Mouse (Mus musculus) left cerebral cortex, postnatal 25 days (tissue): ENCODE measurements around the gene Cfap221. TPM values are rescaled to one million over a fixed set of nuclear protein-coding genes. Genes with fewer than 3 reads are reported as not detected.
A peak's percentile ranks its signal among the peaks of the same experiment; 100 is the strongest.

Experiments
- DNase-seq, 2 experiments: peaks; one replicate each; pipeline ENCODE4 v3.0.0; 2022; ENCODE audit warnings: low spot score in 2 of 2, mixed read lengths in 1 of 2
- intact Hi-C: fragments of 180-260 bp; cut with DNase I; formaldehyde crosslinking; loops from one replicate; pipeline ENCODE4 v1.15.1; 2025
- total RNA-seq, 2 experiments: library from RNA; stranded (reverse); gene quantifications; 2 replicates each; pipeline ENCODE4 v1.2.3; 2021

The Cfap221 gene
- total RNA-seq, 2 experiments from 2014 or later: 0.57 to 0.69 TPM

DNA sequence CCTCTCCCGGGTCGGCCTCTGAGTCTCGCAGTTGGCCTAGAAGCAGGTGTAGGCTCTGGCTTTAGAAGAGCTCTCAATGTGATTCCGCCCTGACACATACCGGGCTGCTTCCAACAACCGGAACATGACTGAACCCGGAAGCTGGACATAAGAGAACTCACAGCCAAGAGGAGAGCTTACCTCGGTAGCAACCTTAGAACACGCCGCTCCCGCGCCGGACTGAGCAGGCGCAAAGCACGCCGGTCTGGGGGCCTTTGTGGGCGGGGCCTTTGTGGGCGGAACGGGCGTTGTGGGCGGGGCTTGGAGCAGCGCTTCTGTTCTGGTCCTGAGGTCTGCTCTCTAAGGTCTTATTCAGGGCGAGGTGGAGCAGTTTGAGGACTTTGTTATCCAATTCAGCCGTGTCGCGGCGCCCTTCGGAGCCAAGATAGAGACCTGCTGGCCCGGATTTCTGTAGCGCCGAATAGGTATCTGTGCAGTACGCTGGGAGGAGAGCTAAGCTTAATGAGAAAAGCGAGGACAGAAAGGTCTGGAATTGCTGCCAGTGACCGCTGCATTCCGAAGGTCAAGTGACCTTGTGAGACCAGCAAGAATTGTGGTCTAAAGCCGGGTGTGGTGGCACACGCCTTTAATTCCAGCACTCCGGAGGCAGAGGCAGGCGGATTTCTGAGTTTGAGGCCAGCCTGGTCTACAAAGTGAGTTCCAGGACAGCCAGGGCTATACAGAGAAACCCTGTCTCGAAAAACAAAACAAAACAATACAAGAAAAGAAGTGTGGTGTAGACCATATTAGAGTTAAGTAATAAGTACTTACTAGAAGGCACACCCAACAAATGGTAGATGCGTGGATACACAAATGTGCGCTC, 83.8 kb downstream of the Cfap221 start, which contains the start of gene Tmem177:
Tmem177 (minus strand) TSS at position 256 of the 862 bp plus-strand sequence.
- peak; percentile 91 to 92 for DNase-seq
- intact Hi-C loops: loop anchor here (5.0 kb wide), 1 partner anchor 76 kb away; the partner anchor contains the start of gene Ptpn4

DNA sequence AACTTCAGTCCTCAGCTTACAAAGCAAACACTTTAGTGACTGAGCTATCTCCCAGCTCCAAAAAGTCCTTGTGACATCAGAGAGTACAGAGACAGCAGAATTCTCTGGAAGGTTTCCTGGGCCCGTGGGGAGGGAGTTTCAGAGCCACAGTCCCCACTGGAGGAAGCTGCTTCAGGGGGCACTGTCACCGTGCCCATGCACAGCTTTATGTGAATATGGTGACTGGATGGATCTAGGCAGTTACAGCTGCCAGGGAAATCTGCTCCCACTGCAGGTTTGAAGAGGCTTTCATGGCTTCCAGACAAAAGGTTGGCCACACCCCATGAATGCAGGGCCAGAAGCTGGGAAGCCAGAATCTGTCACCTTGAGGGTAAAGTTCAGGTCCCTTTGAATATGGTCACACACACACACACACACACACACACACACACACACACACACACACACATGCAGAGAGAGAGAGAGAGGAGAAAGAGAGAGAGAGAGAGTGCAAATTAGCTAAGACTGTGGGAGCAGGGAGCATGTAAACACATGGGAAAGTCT, 89.8 kb downstream of the Cfap221 start:
- no peak for DNase-seq
- intact Hi-C loops: no loop called here

DNA sequence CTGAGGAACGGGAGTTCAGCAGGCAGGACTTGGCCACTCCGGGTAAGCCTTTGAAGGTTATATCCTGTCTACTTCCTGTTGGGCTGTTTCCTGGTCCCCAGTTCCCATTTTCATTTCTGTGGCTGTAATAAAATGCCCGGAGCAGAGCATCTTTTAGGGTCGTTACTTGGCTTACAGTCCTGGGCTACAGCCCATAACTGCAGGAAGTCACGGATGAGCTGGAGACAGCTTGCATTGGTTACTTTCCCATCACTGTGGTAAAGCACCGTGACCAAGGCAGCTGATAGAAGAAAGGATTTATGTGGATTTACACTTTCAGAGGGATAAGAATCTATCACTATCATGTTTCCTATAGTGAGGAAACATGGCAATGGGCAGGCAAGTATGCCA, 93.8 kb downstream of the Cfap221 start:
- intact Hi-C loops: no loop called here
- DNase-seq: no peak

DNA sequence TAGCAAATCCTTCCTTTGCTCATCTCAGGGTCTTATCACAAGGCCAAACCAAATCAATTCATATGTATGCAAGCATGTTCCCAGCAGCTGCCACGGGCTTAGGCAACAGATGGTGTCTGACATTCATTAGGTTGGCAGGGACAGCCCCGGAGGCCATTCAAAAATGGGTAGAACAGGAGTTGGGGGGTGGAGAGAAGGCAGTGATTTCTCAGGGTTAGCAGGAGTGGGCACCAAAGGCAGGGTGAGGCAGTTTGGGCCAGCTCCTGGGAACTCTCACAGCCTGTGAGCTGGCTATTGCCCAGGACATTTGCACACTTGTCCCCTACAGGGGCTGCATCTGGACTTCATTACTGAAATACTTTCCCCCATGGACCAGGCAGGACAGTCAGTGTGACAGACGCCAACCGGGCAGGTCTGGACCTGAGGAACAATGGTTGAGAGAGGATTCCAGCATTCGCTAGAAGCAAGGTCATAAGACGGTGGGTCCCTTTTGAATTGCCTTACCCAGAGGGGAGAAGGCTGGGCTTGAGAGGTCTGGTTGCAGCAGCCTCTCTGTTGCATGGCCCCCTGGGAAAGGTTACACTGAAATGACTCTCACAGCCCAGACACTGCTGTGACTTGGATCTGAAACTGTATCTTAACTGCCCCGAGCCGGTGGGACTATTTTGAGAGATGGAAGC, 94.3 kb downstream of the Cfap221 start:
- intact Hi-C loops: no loop called here
- DNase-seq: no peak

DNA sequence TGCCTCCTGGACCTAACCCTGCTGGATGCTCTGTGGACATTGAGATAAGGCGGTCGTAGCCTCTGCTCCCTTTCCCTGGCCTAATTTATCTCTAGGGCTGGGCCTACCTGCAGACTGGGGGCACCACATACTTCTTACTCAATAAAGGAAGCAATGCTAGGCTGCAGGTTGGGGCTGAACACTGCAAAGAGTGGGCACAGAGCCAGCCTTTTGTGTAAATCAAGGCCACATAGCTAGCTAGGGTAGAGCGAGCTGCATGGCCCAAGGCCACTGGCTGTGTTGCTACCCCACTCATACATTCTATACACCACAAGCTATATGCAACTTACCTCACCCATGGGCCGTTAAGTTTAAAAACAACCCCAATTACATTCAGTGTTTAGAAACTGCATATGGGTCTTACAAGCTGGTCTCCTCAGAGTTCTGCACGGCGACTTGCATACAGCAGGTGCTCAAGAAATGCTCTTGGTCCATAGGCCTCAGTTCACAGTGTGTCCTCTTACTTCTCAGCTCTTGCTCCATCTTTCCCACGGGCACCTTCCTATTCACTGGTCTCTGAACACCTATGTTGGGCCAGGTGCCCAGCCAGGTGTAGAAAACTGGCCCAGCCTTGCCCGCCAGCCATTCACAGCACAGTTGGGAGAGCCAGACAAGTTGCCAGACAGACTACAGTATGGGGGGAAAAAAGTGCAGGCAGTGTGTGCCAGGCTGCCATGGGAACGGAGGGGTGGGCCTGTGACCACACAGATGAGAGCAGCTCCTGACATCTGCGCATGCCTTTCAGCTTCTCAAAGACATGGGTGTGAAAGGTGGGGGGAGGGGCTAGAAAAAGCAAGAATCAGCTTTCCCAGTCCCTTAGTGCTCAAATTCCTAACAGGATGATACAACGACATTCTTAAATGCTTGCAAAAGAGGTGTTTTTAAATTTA, 97.6 kb downstream of the Cfap221 start:
- DNase-seq: peak; percentile 64 to 72
- intact Hi-C loops: loop anchor here (10.0 kb wide), 1 partner anchor 165 kb away; no protein-coding TSS in a partner anchor

DNA sequence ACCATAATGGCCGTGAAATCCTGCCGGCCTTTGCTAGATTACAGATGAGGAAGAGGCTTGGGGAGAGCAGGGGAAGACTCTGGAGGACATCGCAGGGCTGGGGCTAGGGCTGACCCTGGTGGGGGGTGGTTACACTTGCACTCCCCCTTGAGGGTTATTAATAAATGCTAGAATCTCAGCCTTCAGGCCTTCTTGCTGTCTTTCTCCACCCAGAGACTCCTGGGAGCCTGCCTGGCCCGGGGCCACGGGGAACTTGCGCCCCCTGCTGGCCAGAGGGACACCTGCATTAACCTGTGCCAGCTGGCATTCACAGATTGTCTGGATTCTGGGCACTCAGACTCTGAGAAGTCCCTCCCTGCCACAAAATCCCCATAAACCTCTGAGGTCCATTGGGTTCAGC, 102.1 kb downstream of the Cfap221 start:
- peak; percentile 47 to 52 for DNase-seq
- intact Hi-C loops: loop anchor here (2.0 to 10.0 kb wide), 2 partner anchors 58 to 160 kb away; partner anchors contain the start of gene Ptpn4

DNA sequence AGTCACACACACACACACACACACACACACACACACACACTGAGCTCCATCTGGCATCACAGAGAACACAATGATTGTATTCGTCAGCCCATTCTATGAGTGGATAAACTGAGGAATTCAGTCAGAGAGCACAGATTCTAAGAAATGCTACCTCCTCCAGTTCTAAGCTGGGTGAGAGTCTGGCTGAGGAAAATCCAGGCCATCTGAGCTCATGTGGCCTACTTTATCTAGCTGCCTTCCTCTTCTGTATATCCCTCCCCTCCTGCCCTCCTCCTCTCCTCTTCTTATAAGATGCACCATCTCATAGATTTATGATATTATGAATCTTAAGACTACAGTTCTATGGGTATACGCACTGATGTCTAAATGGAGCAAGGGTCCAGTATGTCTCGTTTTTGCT, 103.4 kb downstream of the Cfap221 start:
- intact Hi-C loops: loop anchor here (10.0 kb wide), 1 partner anchor 159 kb away; no protein-coding TSS in a partner anchor
- peak in 1 of 2 experiments; percentile 76 for DNase-seq

DNA sequence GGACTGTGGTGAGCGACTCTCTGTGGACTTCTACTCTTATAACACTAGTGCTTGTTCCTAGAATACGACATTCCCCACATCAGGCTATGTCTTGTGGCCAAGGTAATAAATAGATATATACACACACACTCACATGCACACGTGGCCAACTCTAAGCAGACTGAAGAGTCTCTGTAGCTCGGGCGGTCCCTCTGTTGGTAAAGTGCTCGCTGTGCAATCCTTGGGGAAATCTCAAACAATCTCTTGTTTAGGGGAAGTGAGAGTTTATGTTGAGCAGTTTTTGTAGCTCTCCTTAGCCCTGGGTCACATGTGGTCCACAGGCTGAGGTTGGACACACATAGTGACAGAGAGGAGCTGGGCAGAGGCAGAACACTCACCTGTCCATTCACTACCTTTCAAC, 104.1 kb downstream of the Cfap221 start:
- no peak for DNase-seq
- intact Hi-C loops: loop anchor here (10.0 kb wide), 1 partner anchor 158 kb away; no protein-coding TSS in a partner anchor

DNA sequence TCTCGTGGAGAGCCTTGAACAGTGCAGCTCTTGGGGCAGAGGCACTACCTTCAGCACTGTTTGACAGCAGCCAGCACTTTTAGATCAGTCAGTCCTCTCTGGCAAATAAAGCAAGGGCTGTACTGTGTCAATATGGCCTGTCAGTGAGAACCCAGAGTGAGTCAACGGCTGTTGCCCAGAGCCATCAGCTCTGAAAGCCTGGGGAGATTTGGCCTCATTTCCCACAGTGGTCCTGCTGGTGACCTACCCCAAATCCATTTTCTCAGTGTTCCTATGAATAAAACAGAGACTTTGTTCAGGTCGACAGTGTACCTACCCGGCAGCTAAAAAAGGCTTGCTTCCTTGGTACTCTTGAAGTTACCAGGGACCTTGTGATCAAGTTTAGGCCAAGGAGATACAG, 105.2 kb downstream of the Cfap221 start:
- intact Hi-C loops: loop anchor here (10.0 kb wide), 1 partner anchor 157 kb away; no protein-coding TSS in a partner anchor

DNA sequence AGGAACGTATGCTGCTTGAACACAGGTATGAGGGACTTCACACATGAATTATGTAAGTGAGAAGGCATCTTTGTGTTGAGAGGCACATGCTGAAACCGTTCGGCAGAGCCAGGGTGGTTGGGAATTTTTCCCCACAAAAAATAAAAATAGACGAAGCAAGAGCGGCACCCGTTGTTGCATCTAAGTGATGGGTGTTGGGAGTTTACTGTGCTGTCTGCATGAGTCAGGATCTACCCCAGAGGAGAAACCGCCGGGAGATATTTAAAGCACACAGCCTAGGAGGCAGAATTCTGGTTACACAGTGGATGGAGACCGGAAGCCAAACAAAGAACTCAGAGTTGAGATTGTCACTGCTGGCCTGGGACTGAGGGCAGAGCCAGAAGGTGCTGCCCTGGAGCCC, 105.9 kb downstream of the Cfap221 start:
- intact Hi-C loops: loop anchor here (10.0 kb wide), 1 partner anchor 156 kb away; no protein-coding TSS in a partner anchor
- peak; percentile 72 to 93 for DNase-seq

More for the DNA sequence above, 105.2 kb downstream of the Cfap221 start:
- DNase-seq: no peak

DNA sequence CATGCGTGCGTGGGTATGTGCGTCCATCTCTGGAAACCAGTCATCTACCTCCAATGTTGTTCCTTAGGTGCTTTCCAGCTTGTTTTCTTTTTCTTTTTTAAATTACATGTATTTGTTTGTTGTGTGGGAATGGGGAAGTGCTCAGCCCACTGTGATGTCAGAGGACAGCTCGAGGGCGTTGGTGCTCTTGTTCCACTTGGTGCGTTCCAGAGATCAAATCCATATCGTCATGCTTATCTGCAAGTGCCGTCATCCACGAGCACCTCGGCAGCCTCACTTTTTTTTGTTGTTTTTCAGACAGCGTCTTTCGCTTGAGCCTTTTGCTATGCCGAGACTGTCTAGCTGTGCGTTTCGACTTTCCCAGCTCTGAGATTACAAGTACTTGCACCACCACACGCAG, 107.7 kb downstream of the Cfap221 start:
- DNase-seq: no peak
- intact Hi-C loops: no loop called here

DNA sequence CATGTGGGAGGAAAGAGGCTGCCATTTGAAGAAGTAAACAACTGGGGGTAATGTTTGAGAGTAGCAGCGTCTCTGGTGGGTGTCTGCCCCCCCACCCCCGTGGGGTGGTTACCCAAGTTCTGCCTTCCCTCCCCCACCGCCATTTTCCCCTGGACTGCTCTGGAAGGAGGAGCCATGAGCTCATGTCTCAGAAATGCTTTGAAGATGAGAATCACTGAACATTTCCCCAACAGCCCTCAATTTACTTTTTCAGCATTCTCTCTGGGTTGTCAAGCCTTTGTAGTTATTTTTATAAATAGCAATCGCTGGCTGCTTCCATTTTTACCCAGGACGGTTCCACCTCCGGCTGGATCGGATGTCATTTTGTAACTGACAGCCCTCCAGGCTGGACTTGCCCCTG, 110.7 kb downstream of the Cfap221 start:
- intact Hi-C loops: no loop called here
- DNase-seq: peak in 1 of 2 experiments; percentile 62

DNA sequence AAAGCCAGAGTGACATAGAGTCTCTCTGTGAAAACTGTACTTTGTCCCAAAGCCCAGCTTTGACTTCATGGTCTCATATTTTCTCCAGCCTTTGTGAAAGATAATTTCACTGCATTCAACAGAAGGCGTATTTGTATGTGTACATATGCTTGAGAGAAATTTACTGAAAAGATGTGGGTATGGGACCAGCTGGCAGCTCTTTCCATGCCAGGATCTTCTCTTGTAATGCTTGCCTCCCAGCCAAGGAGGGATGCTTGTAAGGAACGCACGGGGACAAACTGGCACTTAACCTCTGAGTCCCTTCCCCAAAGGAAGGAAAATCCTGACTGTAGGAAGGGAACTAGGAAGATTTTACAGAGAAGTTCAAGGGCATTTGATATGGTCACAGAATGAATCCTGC, 112.8 kb downstream of the Cfap221 start:
- intact Hi-C loops: no loop called here
- peak; percentile 45 to 86 for DNase-seq

DNA sequence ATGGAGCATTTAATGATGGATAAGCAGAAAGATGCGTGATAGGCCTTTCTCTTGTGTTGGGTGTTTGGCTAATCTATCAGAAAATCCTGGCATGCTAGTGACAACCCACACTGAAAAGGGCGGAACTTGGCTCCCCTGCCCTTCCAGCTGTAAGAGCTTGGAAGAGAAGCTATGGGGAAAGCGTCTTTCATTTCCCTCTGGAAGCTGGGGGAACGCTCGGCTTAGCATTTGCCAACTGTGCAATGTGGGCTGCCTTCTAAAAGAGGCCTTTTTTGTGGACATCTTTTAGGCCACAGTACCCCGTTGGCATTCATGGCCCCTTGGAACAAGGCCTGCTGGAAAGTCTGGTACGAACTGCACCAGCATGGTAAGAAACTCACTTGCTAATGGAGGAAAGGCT, 118.1 kb downstream of the Cfap221 start:
- peak; percentile 50 to 84 for DNase-seq
- intact Hi-C loops: loop anchor here (5.0 kb wide), 1 partner anchor 42 kb away; the partner anchor contains the start of gene Ptpn4

DNA sequence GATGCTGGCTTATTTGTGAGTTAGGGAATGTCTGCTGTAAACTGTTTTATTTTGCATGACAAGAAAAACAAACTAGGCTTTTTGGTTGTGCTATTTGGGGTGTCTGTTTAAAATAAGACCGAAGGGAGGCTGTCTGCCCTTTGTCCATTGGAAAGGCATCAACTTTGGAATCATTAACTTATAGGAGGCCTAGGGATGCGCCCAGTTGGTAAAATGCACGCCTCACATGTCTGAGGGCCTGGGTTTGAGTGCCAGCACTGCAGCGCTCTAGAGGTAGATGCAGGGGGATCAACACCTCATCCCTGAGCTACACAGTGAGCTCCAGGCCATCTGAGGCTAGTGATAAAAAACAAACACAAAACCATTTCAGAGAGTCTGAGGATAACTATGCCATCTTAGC, 119.6 kb downstream of the Cfap221 start:
- no peak for DNase-seq
- intact Hi-C loops: loop anchor here (5.0 kb wide), 1 partner anchor 40 kb away; the partner anchor contains the start of gene Ptpn4
